Mouse (Mus musculus): ENCODE data around the gene Chmp2b. TPM values are rescaled to one million over a fixed set of nuclear protein-coding genes. Genes with fewer than 3 reads are reported as not detected.
A peak's percentile ranks its signal among the peaks of the same experiment; 100 is the strongest.

Chmp2b gene
- total RNA-seq, 4 experiments from 2014 or later, result 53.9 to 63.1 (median 57.6) TPM

GRCm38 (mm10) chr16:65526695-65527094 lies 35.8 kb downstream of the Chmp2b start:
- DNase-seq (ENCODE audit: low spot score in 2 of 2), result no peak

DNA sequence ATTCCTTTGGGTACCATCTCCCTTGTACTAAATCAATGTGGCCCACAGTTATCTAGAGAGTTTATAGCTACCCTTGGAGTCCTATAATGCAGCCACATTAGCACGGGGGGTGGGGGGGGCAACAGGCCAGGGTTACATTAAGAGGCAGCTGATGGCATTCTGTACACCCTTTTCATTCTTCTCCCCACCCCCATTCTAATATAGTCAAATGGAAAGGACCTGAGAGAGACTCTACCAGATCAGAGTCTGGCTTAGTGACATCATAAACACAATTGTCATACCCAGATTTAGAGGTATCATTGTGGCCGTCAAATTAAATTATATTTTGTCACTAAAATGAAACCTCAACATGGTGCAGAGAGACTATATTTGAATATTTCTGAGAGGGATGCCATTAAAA lies 36.5 kb downstream of the Chmp2b start:
- DNase-seq (ENCODE audit: low spot score in 2 of 2), result no peak

DNA sequence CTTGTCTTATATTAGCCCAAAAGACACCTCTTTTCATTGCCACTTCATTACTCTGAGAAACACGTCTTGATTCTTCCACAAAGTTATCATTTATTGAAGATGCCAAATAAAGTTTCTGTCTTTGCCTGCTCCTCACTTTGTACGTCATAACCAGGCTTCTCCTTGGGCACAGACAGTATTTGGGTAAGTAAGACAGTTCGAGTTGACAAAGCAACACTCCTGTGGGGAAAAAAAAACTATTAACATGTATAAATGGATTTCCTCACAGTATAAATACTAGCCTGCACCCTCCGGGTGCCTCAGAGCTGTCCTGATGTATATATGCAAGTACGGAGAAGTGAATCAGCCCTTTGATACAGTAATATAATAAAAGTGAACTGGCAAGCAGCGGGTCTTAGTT lies 42.3 kb downstream of the Chmp2b start, which contains the start of gene Pou1f1:
Pou1f1 (plus strand) TSS at position 301 of the 400 bp plus-strand sequence.
- no peak for DNase-seq (ENCODE audit: low spot score in 2 of 2)

GRCm38 (mm10) chr16:65514223-65514622 lies 48.3 kb downstream of the Chmp2b start:
- no peak for DNase-seq (ENCODE audit: low spot score in 2 of 2)

DNA sequence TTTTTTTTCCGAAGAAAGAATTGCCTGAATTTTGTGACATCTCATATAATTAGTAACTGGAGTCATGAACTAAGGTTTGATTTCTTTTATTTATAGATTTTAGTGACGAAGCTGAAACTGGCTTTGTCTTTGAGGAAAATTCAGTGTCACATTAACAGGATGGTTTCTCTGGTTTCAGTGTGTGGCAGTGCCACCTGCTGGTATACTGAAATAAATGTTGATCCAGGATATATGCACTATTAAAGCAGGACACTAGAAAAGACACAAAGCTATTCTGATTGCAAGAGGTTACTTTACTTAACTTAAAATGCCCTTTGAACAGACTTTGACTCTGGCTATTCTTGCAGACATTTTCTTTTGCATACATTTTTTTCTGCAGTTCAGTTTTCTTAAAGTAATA lies 65.5 kb downstream of the Chmp2b start:
- peak in 1 of 2 experiments; percentile 23 for DNase-seq (ENCODE audit: low spot score in 2 of 2)

DNA sequence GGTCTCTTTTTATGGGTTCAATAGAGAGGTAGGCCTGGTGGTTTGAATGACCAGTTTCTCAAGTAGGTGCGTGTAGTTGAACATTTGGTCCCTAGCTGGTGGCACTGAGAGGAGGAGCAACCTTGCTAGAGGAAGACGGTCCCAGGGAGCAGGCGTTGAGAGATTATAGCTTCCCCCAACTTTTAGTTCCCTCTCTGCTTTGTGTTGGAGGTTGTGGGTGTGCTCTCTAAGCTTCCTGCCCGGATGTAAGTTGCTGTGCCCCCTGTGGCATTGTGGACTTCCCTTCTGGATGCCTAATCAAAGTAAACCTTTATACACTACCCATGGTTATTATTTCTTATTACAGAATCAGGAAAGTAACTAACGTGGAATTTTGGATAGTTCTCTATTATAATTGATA lies 66.5 kb downstream of the Chmp2b start:
- no peak for DNase-seq (ENCODE audit: low spot score in 2 of 2)

Other genes with a start within 250 kb of the Chmp2b start
- not detected for gene Pou1f1, start 42.2 kb downstream of the Chmp2b start, total RNA-seq (2022)

All from layer of hippocampus, adult 8-10 months (tissue).